Mouse (Mus musculus): ENCODE data around the gene Plscr5.

GRCm38 (mm10) chr9:92207757-92208156 is 15.0 kb downstream of the Plscr5 start:
- TF ChIP-seq POLR2A (IDR thresholded peaks at IDR 0.05; ENCODE audit: low read depth, low read length) (no peak), CTCF (IDR thresholded peaks at IDR 0.05; ENCODE audit: borderline replicate concordance, insufficient read depth, low read length) (no peak)

Measured in embryonic fibroblast, embryonic 13.5 days (primary cell).